Mouse (Mus musculus) intestine, embryonic 16.5 days (tissue): ENCODE measurements at regions not wholly inside any gene's neighbourhood (a gene's known extent, or its start where the extent isn't known, plus 50 kb on each side); places are given as distances from the start of the nearest gene placed in this dataset.
A peak's percentile ranks its signal among the peaks of the same experiment; 100 is the strongest.

Experiments used
- ATAC-seq: fragments of 200-750 bp; cut with Nextera tagmentation; 2 replicates; pipeline ENCODE4 v1.8.0; 2017; ENCODE audit warnings: moderate TSS enrichment, moderate library complexity
- H3K27ac ChIP-seq: fragments of 300-500 bp; sonication (generic); 2 replicates; pipeline ENCODE4 v1.5.1; 2014; ENCODE audit warnings: mild to moderate bottlenecking, low read length
- H3K27me3 ChIP-seq: fragments of 300-500 bp; sonication (generic); replicated peaks from 2 replicates; pipeline ENCODE4 v1.6.1; 2014; ENCODE audit warnings: low read length, control low read depth, mixed read lengths; ENCODE audit not compliant: control insufficient read depth, insufficient read depth
- H3K36me3 ChIP-seq: fragments of 300-500 bp; sonication (generic); 2 replicates; pipeline ENCODE4 v1.6.1; 2014; ENCODE audit warnings: low read length, control low read depth; ENCODE audit not compliant: control insufficient read depth, insufficient read depth
- H3K4me1 ChIP-seq: fragments of 300-500 bp; sonication (generic); 2 replicates; pipeline ENCODE4 v1.6.1; 2014; ENCODE audit warnings: low read length, control low read depth, mixed read lengths; ENCODE audit not compliant: control insufficient read depth, insufficient read depth
- H3K4me2 ChIP-seq: fragments of 300-500 bp; sonication (generic); 2 replicates; pipeline ENCODE4 v1.6.1; 2014; ENCODE audit warnings: low read depth, low read length, control low read depth
- H3K4me3 ChIP-seq: fragments of 300-500 bp; sonication (generic); 2 replicates; pipeline ENCODE4 v1.5.1; 2014; ENCODE audit warnings: mild to moderate bottlenecking, low read length
- H3K9ac ChIP-seq: fragments of 300-500 bp; sonication (generic); 2 replicates; pipeline ENCODE4 v1.6.1; 2014; ENCODE audit warnings: low read depth, low read length
- H3K9me3 ChIP-seq: fragments of 300-500 bp; sonication (generic); 2 replicates; pipeline ENCODE4 v1.6.1; 2016; ENCODE audit warnings: low read length, control low read depth; ENCODE audit not compliant: control insufficient read depth
- WGBS: fragments of 180-500 bp; shearing (Covaris S2); extraction: QIAGEN DNeasy Blood & Tissue Kit; methylation state at CpG from one replicate; pipeline ENCODE4 v1.1.7; 2014; 5-methylcytosine and 5-hydroxymethylcytosine counted together

DNA sequence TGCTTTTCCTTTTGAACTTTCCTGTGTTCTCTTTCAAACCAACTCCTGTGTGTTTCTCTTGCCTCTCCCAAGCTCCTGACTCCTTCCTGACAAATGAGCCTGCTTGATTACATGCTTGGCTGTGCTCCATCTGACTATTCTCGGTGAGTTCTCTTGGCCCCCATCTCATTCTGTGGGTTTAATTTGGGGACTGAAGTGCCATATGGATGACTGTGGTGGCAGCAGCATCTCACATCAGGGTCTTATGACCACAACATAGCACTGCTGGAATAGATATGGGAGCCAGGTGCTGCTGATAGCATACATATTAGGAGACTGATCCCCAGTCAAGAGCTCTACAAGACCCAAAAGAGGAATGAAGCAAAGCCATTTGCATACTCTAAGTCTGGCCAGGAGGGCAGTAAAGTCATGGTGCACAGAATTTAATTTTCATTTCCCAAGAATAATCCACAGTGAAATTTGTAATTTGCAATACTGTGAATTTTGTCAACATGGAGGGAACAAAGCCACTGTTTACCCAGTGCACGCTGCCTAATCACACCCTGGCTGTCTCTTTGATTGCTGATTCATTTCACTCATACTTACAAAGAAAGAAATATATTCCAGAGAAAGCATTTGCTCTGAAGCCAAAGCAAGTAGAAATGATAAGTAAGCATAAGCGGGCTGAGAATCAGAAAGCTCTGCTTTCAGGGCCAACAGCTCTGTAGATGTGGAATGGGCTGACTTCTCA, 1478.4 kb upstream of the Gm7489 start:
- WGBS = 64% methylated on average over 3 of the region's 3 CpGs
- Histone ChIP-seq H3K36me3 (no peaks in the 10 kb centered on the region), H3K4me3 (no peak overlapping the region), H3K9ac (no peak overlapping the region), H3K4me1 (no peaks in the 10 kb centered on the region), H3K27me3 (no peaks in the 10 kb centered on the region), H3K9me3 (no peaks in the 10 kb centered on the region), H3K27ac (no peak overlapping the region), H3K4me2 (no peak overlapping the region)
- ATAC-seq = no peak

DNA sequence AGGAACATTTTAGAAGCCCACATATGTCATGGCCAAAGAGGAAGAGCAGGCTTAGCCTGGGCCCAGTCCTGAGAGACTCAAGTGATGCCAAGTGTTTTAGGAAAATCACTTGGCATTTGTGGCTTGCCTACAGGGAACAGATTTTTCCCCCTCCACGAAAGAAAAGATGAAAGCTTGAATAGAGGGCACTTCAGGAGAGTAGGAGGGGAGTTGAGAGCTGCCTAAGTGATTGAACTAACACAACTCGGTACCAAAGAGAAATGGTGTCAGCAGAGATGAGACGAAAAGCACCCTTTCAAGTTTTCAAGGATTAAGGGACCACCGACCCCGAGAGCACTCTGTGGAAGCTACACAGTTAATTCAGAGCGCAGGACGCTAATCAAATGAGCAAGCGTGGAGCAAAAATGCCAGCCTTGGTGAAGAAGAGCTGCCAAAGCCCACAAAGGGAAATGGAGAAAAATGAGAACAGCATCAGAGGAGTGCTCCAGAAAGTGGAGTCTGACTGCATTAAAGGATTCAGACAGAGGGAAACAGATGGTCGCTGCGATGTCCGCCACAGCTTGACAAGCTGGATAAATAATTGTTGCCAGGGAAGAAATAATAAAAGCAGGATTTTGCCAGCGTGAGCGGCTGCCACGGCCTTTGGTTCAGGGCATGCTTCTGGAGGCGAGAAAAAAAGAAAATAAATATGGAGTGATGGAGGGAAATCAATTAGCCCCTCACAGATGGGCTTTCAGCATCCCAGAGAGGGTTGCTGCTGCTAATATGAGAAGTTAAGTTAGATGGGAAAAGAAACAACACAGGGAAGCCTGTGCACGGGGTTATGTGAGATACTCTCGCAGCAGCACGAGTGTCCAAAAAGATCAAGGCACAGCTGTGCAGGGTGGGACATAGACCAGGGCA, 1471.6 kb upstream of the Gm7489 start:
- ATAC-seq = no peak
- WGBS = 48% methylated on average over 18 of the region's 18 CpGs

DNA sequence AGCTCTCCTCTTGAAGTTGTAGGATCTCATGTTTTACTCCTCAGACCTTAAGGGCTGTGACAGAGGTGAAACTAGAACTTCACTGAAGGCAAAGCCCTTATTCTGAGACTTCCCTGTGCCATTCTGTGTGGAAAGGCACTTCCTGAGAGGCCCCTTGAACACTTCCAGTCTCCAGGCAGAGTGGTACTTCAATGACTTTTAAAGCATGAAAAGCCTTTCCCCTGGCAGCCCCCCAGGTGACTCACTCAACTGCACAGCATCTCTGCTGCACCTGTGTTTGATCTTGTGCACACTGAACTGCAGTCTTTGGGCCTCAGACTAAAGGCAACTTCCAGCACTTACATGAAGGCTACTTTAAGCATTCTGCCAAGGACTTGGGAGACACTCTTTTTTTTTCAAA, 1458.7 kb upstream of the Gm7489 start:
- H3K4me3 ChIP-seq = no peak overlapping the region
- no peak overlapping the region for H3K4me2 ChIP-seq
- no peak overlapping the region for H3K9ac ChIP-seq
- H3K4me1 ChIP-seq = no peaks in the 10 kb centered on the region
- ATAC-seq = no peak
- H3K36me3 ChIP-seq = no peaks in the 10 kb centered on the region
- H3K9me3 ChIP-seq = no peaks in the 10 kb centered on the region
- no peaks in the 10 kb centered on the region for H3K27me3 ChIP-seq
- no peak overlapping the region for H3K27ac ChIP-seq

More for the DNA sequence above, 1471.6 kb upstream of the Gm7489 start:
- Histone ChIP-seq H3K27ac (no peak overlapping the region), H3K4me1 (no peaks in the 10 kb centered on the region), H3K4me3 (no peak overlapping the region), H3K27me3 (no peaks in the 10 kb centered on the region), H3K9me3 (no peaks in the 10 kb centered on the region), H3K4me2 (no peak overlapping the region), H3K9ac (no peak overlapping the region), H3K36me3 (no peaks in the 10 kb centered on the region)

DNA sequence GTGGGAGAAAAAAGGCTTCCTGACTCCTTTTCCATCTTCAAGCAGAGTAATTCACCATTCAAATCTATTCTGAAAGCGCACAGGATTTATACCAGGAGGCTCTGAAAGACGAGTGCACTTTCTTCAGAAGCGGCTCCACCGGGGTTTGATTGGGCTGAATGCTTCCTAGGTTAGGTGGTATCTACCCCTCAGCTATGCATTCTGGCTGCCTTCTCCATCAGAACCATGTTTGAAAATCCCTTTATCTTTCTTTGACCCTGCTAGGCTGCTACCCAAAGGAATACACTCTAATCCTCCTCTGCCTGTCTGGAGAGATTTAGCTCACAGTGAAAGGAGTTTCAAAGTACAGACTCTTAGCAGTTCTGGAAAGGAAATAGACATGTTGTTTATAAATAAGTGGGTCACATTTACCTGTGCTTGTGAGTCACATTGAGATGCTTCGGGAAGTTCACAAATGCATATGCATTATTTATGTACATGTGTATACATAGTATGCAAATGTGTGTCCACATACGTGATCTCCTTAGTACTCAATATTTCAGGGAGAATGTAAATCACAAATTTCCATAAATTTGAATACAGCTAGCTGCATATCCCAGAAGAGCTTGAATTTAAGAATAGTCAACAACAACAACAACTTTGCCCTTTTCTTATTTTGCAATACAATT, 1454.1 kb upstream of the Gm7489 start:
- no peaks in the 10 kb centered on the region for H3K4me1 ChIP-seq
- ATAC-seq = no peak
- H3K4me2 ChIP-seq = no peak overlapping the region
- H3K27ac ChIP-seq = no peak overlapping the region
- H3K27me3 ChIP-seq = no peaks in the 10 kb centered on the region
- no peak overlapping the region for H3K4me3 ChIP-seq
- WGBS = 77% methylated on average over 6 of the region's 6 CpGs
- H3K9me3 ChIP-seq = no peaks in the 10 kb centered on the region
- H3K36me3 ChIP-seq = no peaks in the 10 kb centered on the region
- no peak overlapping the region for H3K9ac ChIP-seq

GRCm38 (mm10) chr15:52433639-52434038, 1451.1 kb upstream of the Gm7489 start:
- Histone ChIP-seq H3K36me3 (no peaks in the 10 kb centered on the region), H3K27ac (no peak overlapping the region), H3K4me2 (no peak overlapping the region), H3K4me1 (no peaks in the 10 kb centered on the region), H3K27me3 (no peaks in the 10 kb centered on the region), H3K9ac (no peak overlapping the region), H3K9me3 (no peaks in the 10 kb centered on the region), H3K4me3 (no peak overlapping the region)
- ATAC-seq = no peak
- WGBS = 78% methylated on average over 2 of the region's 2 CpGs

DNA sequence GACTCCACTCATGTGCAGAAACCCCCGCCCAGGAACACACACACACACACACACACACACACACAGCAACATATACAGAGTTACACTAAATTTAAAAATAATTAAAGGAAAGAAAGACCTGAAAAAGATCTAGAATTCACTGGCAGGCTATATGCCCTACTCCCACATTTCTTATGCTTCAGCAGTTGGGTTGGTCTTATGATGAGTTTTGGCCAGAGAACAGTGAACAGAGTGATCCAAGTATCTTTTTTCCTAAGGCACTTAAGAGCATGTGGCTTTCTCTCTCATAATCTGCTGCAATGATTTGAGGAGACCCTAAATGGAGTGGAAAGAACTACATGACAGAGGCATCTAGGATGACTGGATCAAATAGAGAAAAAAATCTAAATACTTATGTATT, 1446.3 kb upstream of the Gm7489 start:
- Histone ChIP-seq H3K4me2 (no peak overlapping the region), H3K36me3 (no peaks in the 10 kb centered on the region), H3K9ac (no peak overlapping the region), H3K4me1 (no peaks in the 10 kb centered on the region), H3K4me3 (no peak overlapping the region), H3K9me3 (no peaks in the 10 kb centered on the region), H3K27ac (no peak overlapping the region), H3K27me3 (no peaks in the 10 kb centered on the region)
- WGBS = 83% methylated on average over 1 of the region's 1 CpGs
- ATAC-seq = no peak

DNA sequence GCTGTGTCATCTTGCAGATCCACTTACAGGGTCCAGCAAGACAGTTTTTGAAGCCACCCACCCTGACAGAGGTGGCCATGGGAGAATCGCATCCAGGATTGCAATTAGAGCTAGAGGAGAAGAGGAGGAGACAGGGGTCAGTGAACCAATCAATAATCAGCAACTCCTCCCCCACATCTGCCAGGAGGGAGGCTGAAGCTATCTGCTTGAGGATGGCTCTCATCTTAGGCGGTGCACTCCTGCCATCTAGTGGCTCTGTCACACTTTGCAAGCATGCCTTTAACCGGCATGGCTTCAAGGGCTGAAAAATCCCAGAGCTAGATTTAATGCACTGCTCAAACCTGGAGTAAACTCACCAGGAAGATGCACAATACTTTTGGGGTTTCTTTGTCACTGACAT, 1425.9 kb upstream of the Gm7489 start:
- Histone ChIP-seq H3K36me3 (no peaks in the 10 kb centered on the region), H3K4me3 (no peak overlapping the region), H3K4me1 (peaks cover 3% of the 10 kb centered on the region; the same call in 1 of the 2 replicates), H3K27me3 (no peaks in the 10 kb centered on the region), H3K9ac (no peak overlapping the region), H3K9me3 (no peaks in the 10 kb centered on the region), H3K27ac (no peak overlapping the region), H3K4me2 (no peak overlapping the region)
- peak; percentile 68; the same call in 1 of the 2 replicates for ATAC-seq
- 0% methylated on average over 3 of the region's 3 CpGs for WGBS

DNA sequence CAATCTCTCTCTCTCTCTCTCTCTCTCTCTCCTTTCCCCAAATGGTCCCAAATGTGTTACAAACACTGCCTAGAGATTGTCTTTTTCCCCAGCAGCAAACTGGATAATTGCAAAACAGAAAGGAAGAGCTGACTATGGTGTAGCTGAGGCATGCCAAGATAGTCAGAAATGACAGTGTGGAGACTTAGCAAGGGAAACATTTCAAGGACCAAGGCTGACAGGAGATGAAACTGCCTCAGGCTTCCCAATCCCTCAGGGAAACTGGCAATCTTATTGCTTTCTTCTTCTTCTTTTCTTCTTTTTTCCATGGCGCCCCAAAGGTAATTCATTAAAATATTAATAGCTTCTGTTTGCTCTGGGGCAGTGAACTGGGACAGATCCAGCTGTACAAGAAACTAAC, 1425.4 kb upstream of the Gm7489 start:
- H3K4me3 ChIP-seq = no peak overlapping the region
- WGBS = 84% methylated on average over 1 of the region's 1 CpGs
- H3K4me2 ChIP-seq = no peak overlapping the region
- no peaks in the 10 kb centered on the region for H3K9me3 ChIP-seq
- ATAC-seq = no peak
- no peaks in the 10 kb centered on the region for H3K36me3 ChIP-seq
- H3K27ac ChIP-seq = no peak overlapping the region
- H3K27me3 ChIP-seq = no peaks in the 10 kb centered on the region
- no peak overlapping the region for H3K9ac ChIP-seq
- H3K4me1 ChIP-seq = peaks cover 3% of the 10 kb centered on the region; the same call in 1 of the 2 replicates
